Mouse (Mus musculus) T-helper 2 cell (primary cell): Measurements from ENCODE around the gene Emc10.

Experiments
- in situ Hi-C: fragments of 300-600 bp; cut with MboI, MseI; formaldehyde crosslinking; loops from one replicate; pipeline ENCODE4 v1.15.1; 2025; ENCODE audit warnings: high pct_unique_total_duplicates

The Emc10 gene

DNA sequence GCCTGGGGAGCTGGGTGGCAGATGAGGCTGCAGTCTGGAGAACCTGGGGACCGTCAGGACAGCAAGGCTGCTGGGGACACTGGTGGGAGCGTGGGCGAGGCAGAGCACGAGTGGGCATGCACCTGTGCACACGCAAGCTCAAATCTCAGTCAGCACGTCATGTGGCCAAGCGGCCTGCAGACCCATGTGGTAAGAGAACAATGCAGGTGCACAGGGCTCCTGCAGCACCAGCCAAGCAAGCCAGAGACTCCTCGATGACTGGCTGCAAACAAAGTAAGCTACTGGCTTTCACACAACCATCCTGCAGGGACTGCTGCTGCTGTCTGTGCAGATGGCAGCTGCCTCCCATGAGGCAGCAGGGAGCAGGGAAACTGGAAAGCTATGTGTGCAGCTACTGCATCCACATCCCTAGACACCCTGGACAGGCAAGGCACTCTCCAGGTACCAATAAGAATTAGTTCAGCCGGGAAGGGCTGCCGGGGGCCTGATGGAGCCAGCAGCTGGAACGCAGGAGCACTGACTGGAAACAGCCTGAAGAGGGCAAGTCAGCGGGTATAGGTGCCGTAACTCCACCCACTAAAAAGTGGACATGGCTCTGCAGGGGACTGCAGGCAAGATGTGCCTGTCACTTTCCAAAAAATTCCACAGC, 9.3 kb downstream of the Emc10 start:
- in situ Hi-C loops: no loop called here

DNA sequence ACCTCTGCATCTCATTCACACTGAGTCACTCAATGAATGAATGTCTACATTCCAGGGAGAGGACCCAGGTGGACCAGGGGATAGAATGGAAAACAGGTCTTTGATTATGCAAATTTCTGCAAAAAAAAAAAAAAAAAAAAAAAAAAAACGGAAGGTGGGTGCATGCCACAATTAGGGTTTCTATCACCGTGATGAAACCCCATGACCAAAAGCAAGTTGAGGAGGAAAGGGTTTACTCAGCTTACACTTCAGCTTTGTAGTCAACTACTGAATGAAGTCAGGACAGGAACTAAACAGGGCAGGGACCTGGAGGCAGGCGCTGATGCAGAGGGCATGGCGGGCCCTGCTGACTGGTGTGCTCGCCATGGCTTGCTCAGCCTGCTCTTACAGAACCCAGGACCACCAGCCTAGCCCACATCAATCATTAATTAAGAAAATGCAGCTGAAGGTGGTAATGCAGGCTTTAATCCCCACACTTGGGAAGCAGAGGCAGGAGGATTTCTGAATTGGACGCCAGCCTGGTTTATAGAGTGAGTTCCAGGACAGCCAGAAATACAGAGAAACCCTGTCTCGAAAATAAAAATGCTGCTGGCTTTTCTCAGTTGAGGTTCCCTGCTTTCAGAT, 10.6 kb downstream of the Emc10 start:
- in situ Hi-C loops: no loop called here

DNA sequence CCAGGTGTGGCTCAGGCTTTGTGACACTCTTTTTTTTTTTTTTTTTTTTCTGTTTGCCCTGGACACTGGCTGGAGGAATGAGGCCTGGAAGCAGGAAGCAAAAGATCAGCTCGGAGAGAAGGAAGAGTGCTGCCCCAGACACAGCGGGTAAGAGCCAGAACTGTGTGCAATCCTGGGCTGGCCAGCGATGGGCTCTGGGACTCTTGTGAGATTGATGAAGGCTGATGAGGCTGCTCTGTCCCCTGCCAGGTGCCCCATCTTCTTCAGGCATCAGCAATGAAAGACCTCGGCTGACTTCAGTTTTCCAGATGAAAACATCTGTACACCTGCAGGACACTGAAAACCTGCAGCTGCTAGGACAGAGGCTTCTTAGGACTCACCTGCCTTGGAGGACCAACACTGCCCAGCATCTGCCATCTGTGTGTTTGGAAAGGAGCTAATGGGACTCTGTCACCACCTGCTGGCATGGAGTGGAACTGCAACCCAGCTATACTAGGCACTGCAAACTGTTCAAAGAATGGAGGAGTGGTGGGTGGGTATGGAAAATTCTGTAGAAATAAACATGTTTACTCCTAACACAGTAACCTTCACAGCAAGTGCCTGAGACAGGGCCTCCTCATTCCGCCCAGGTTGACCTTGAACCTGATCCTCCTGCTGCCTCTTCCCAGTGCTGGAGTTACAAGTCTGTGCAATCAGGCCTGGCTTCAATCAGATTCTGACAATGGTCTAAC, 11.3 kb downstream of the Emc10 start:
- in situ Hi-C loops: no loop called here

DNA sequence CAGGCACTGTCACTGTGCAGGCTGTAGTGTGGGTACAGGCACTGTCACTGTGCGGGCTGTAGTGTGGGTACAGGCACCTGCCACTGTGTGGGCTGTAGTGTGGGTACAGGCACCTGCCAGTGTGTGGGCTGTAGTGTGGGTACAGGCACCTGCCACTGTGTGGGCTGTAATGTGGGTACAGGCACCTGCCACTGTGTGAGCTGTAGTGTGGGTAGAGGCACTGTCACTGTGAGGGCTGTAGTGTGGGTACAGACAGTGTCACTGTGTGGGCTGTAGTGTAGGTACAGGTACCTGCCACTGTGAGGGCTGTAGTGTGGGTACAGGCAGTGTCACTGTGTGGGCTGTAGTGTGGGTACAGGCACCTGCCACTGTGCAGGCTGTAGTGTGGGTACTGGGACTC, 12.2 kb downstream of the Emc10 start:
- in situ Hi-C loops: no loop called here

DNA sequence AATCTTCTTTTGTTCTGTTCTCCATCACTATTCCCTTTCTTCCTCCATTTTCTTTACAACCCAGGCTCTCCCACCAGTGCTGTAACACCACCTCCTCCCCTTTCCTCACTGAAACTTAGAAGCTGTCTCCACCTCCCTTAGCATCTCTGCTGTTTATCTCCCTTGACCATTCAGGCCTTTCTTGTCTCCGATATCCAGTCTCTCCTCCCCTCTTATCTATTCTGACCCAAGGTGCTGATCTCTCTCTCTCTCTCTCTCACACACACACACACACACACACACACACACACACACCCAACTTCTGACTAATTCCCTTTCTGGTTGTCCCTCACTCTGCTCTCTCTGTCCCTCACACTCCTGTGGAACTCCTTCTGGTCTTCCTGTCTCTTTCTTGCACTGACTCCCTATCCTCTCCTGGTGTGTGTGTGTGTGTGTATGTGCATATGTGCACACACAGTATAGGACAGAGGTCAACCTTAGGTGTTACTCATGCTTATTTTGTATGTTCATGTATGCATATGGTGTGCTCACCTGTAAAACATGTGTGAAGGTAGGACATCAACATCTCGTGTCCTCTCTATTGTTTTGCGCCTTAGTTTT, 13.4 kb downstream of the Emc10 start:
- in situ Hi-C loops: no loop called here

DNA sequence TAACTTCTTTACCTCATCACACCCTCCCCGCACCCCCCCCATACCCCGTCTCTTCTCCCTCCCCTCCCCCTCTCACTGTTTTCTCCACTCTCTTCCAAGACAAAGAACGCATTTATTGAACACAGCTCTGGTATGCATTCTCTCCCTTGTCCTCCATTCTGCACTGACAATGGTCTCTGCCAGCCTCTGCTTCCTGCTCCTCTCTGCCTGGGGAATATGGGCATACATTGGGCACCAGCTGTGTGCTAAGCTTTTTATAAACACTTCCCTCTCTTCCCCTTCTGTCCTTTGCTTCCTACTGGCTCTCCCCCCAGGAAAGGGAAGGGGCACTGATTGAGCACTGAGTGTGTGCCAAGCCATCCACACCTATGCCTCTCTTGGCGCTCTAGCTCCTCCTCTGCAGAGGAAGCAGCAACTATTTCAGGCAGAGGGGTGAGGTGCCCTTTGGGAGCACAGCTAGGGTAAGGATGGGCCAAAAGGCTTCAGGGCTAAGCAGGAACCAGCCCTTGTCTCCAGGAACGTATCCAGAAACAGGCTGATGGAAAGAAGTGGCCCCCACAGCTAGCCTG, 21.2 kb downstream of the Emc10 start:
- in situ Hi-C loops: no loop called here

DNA sequence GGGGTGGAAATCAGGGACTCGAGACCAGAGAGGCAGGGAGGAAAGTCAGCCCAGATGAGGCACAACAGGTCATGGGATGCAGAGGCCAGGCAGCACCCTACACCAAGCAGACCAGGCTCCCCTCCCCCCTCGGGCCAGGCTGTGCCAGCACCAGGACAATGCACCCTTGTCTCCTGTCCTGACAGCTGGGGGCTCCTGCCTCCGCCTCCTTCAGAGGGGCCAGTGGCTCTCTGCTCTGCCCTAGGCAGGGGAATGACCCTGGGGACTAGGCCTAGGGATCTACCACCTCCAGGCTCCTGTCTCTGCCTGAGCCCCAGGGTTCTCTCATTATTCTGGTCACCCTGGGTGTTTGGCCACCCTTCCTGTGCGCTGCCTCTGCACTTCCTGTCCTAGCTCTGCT, 21.9 kb downstream of the Emc10 start:
- in situ Hi-C loops: loop anchor here (25.0 kb wide), 1 partner anchor 687 kb away; the partner anchor contains the start of genes Klk10, Klk8 and Klk9

DNA sequence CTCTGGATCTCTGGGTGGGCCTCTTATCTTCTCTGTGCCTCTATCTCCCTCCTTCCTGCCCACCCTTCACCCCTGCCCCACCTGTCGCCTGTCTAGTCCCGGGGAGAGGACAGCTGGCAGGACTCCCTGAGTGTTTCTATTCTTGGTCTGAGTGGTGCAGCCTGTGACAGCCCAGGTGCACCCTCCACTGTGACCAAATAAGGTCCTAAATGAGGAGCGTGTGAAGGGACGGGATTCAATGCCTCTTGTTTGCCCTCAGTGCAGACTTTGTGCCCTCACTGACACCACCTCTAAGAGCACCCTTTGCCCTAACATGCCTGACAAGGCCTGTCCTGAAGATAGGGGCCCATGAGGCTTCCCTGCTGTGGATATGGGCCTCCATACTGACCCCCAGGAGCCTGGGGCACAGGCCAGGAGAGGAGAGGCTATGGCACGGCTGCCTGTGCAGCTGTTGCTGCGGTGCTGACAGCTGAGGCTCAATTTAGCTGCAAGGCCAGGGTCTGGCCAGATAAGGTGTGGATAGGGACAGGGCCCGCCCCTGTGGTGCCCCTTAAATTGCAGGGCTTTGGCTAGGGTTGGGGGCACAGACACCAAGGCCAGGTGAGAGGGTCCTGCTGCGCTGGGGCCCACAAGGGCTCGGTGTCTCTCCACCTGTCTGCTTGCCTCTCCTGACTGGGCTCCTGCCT, 23.2 kb downstream of the Emc10 start:
- in situ Hi-C loops: loop anchor here (25.0 kb wide), 1 partner anchor 686 kb away; the partner anchor contains the start of genes Klk10, Klk8 and Klk9

DNA sequence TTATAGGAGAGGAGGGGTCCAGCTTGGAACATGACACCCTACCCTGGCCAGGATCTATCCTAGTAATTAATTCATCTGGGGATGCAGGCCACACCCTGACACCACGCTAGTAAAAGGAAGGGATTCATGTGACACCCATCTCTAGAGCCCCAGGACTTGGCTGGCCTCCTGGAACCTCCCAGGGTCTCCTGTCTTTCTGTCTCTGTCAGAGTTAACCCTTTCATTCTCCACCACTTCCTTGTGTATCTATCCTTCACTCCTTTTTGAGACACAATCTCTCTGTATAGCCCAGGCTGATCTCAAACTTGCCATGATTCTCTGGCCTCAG, 23.8 kb downstream of the Emc10 start:
- in situ Hi-C loops: loop anchor here (25.0 kb wide), 1 partner anchor 685 kb away; the partner anchor contains the start of genes Klk10, Klk8 and Klk9

DNA sequence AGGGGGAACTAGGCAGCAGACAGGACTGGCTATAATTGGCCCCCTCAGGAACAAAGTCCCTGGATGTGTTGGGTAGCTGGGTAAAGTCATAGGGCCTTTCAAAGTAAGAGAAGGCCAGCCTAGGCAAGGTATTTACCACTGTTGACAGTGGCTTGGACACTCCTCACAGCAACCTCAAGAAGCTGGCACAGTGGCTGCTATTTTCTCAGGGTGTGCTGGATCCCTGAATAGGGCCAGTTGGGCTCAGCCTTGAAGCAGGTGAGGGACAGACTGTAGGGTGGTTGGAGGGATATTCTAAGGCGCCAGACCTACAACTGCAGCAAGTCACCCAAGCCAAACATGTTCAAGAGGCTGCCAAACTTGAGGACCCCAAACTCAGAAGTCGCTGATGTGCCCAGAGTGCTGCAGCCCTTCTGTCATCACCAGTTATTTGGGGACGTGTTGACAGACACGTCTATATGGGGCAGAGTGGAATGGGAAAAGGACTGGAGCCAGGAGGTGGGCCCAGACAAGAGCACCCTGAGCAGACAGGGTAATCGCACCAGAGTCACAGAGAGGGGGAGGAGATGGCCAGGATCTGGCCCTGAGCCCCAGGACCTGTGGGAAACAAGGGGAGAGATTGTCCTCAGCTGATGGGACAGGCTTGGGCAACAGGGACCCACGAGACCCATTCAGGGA, 24.3 kb downstream of the Emc10 start:
- in situ Hi-C loops: loop anchor here (25.0 kb wide), 1 partner anchor 685 kb away; the partner anchor contains the start of genes Klk10, Klk8 and Klk9

DNA sequence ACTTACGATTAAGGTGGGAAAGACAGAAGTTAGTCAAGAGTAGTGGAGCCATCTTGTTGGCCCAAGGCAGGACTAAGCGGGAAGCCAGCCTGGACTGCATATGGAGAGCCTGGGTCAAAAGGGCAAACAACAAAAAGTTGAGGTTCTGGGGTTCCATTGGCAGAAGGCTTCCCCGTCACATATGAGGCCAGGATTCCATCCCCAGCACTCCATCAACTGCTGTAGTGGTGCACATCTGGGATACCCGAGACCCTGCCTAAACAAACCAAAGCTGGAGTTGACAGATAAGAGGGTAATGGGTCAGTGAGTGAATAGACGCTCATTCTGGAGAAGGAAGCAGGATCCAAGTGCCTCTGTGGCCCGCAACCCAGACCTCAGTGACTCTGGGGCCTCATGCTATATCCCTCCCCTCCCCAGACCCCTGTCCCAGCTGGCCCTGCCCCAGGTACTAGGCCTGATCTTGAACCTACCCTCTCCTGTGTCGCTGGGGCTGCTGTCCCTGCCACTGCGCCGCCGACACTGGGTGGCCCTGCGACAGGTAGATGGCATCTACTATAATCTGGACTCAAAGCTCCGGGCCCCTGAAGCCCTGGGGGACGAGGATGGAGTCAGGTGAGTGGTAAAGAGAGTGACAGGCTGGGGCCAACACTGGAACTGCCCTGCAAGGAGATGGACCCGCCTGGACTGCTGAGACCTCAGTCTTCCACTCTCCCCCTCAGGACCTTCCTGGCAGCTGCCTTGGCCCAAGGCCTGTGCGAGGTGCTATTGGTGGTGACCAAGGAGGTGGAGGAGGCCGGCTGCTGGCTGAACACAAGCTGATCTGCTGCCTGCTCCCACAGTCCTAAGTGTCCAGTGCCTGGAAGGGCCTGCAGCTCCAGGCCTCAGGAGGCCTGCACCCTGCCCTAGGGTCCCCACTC, 25.4 kb downstream of the Emc10 start:
- in situ Hi-C loops: loop anchor here (25.0 kb wide), 1 partner anchor 684 kb away; the partner anchor contains the start of genes Klk10, Klk8 and Klk9

DNA sequence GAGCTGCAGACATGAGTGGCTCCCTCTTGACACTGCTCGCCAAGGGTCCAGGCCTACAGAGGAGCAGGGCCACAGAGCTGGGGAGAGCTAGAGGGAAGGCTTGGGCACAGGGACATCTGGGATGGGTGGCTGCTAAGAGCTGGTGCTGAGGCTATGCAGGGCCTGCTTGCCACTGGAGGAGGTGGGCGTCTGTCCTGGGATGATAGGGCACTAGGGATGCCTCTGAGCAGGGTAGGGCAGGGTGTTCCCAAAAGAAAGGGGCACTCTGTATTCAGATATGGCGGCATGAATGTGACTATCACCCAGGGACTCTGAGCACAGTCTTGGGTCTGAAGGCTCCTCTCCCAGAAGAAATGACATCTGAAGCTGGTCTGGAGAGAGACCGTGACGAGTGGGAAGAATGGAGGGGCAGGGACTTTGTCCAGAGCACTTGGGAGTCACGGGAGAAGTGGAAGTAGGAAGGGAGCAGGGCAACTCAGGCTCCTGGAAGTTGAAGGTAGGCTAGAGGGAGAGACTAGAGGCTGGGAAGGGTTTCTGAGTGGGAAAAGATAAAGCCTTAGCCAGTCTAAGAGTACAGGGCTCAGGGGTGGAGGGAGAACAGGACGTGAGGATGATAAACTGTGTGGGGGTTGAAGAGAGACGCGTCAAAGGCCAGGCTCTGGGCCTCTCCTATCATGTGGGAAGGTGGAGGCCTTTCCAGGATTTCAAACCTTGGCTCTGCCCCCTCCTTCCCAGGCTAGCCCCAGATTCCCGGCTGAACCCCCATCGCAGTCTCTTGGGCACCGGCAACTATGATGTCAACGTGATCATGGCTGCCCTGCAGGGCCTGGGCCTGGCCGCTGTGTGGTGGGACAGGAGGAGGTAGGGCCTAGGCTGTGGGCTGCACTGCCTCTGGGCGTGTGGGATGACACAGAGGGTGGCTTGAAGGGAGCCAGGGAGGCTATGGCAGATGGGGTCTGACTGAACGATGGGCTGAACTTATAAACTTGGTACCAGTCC, 26.4 kb downstream of the Emc10 start:
- in situ Hi-C loops: loop anchor here (5.0 to 25.0 kb wide), 4 partner anchors 32 to 683 kb away; partner anchors contain the start of genes Gm15517, Klk10, Klk8 and Klk9

DNA sequence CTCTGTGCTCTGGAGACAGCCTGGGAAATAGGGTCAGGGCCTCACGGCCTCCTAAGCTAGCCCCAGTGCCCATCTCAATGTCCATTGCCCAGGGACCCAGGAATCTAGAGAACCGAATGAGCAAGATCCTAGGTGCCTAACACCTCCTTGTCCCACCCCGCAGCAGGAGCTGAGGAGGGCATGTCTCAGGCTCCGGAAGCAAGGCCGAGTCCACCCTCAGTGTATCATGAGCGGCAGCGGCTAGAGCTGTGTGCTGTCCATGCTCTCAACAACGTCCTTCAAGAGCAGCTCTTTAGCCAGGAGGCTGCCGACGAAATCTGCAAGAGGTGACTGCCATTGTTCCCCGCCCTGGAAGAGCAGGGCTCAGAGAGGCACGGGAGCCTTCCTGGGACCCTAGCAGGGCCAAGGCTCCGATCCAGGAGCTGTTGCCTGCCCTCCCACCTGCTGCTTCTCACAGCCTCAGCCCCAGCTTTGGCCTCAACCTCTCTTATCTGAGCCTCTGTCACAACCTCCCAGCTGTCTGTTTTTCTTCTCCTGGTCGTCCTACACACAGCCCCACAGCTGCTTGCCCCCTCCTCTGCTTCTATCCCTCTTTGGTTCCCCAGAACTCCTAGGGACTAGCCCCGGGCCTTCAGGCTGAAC, 27.6 kb downstream of the Emc10 start:
- in situ Hi-C loops: loop anchor here (5.0 to 25.0 kb wide), 4 partner anchors 34 to 681 kb away; partner anchors contain the start of genes Gm15517, Klk10, Klk8 and Klk9

DNA sequence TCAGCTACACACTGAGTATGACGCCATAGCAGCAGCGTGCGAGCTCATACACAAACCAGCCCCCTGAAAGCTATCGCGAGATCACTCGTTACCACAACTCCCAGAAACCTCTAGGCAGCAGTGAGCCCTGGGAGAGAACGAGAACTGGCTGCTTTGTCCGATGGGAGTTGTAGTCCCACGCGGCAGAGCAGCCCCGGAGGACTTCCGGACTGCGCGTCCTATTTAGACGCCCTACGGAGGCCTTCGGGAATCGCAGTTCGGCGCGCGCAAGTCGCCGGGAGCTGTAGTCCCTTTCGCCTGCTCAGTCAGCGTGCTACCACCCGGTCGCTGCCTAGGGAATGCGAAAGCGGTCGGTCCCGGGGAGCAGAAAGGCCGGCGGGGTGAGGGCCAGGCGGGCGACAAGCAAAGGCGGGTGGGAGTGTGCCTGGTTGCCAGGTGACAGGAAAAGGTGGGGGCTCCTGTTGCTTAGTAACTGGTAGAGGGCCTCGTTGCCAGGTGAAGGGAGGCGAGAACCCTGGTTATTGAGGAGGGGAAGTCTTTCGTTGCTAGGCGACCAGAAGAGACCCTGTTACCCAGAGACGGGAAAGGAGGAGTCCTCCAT, 28.4 kb downstream of the Emc10 start, which contains the start of gene Josd2:
Gene Josd2, plus strand, starts transcription at position 170 of the 601 bp plus-strand sequence.
- in situ Hi-C loops: loop anchor here (5.0 to 25.0 kb wide), 4 partner anchors 34 to 681 kb away; partner anchors contain the start of genes Gm15517, Klk10, Klk8 and Klk9

DNA sequence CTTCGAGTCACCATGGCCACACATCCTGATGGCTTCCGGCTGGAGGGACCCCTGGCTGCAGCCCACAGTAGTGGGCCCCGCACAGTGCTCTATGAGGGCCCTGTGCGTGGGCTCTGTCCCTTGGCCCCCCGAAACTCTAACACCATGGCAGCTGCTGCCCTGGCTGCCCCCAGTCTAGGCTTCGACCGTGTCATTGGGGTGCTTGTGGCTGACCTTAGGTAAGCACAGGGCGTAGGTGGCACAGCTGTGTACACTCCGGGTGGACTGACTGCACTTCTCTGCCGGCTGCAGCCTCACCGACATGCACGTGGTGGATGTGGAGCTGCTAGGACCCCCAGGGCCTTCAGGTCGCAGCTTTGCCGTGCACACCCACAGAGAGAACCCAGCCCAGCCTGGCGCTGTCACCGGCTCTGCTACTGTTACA, 29.4 kb downstream of the Emc10 start:
- in situ Hi-C loops: loop anchor here (5.0 to 25.0 kb wide), 4 partner anchors 35 to 680 kb away; partner anchors contain the start of genes Gm15517, Klk10, Klk8 and Klk9

DNA sequence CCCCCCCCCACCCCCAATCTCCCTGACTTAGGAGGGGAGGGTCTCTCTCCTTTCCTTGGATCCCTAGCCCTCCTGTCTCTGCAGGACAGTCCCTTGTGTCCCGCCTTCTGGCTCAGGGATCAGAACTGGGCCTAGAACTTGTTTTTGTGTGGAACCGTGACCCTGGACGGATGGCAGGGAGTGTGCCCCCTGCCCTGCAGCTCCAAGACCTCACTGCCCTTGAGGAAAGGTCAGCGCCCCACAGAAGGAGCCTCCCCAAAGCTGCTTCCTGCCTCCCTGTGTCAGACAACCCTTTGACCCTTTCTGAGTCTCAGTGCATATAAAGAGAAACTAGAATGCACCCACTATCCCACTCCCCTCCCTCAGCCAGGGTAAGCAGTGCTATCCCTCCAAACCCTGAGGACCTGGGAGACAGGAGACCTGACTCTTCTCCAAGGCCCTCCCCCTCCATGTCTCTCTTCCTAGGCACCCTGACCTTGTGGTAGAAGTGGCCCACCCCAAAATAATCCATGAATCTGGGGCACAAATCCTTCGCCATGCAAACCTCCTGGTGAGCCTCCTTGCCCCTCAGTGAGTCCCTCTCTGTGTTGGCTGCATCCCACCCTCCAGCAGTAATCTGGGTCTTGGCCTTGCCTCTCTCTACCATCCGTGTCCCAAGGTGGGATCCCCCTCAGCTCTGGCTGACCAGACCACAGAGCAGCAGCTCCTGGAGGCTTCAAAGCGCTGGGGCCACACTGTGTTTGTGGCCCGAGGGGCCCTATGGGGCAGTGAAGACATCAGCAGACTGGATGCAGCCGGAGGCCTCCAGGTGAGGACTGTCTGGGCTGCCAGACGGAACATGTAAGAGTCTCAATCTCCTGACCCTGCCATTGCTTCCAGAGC, 30.1 kb downstream of the Emc10 start:
- in situ Hi-C loops: loop anchor here (5.0 to 25.0 kb wide), 4 partner anchors 36 to 679 kb away; partner anchors contain the start of genes Gm15517, Klk10, Klk8 and Klk9
